Mouse (Mus musculus) fibroblast of lung, adult 2 months (primary cell): ENCODE measurements at regions not wholly inside any gene's neighbourhood (a gene's known extent, or its start where the extent isn't known, plus 50 kb on each side); places are given as distances from the start of the nearest gene placed in this dataset.

Experiments used
- DNase-seq: peaks from one replicate; pipeline ENCODE4 v3.0.0-alpha.2; 2011; ENCODE audit warnings: low read depth

GRCm38 (mm10) chr16:5538836-5539510 lies 283.2 kb upstream of the Eef2kmt start:
- no peak for DNase-seq

DNA sequence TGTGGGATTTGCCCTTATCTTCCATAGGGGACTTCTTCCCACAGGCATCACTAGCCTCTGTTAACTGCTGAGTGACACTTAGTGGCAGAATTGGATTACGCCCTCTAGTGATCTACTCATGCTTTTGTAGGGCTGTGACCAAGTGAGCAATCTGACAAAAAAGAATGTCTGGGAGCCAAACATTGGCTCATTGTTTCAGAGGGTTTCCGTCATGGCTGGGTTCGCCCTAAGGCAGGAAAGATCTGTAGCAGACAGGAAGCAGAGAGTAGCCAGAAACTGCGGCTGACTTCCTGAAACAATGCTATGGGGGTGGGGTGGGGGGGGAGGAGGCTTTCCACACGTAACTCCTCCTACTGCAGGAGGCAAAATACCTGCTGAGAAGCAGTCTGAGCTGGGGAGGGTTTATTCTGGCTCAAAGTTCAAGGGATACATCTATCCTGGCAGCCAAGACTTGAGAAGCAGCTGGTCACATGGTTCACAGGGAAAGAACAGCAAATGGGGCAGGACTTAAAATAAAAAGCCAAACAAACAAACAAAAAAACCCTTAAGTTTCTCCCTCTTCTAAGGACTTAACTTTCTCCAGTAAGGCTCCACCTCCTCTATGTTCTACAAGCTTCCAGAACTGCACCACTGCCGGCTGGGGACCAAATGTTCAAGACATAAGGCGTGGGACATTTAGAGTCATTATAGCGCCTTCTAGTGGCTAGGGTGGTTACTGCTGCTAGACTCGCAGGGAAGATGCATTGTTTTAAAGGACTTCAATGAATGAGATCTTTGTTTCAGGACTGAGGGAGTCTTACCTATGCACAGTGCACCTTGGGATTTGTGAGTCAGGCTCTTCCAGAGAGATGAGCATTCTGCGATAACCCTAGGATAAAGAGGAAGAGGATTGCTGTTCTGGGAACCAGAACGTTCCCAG lies 281.8 kb upstream of the Eef2kmt start:
- no peak for DNase-seq

DNA sequence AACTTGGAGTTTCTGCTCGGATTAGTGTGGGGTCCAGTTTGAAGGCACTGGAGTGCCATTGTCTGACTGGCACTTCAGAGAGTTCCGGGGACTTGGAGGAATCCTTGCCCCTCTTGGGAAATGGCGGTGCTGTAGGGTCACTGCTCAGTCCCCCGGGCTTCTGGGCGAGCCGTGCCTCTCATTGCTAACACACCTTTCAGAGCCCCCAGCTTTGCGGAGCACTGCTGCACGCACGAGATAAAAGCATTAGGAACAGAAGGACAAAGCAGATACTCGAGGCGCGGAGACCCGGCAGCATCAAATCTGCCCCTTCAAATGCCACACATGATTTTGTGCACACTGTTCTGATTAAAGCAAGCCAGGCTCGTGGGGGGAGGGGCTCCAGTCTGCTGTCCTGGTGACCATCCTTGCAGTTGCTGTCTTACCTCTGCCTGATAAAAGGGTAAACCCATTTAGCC lies 280.8 kb upstream of the Eef2kmt start:
- no peak for DNase-seq

DNA sequence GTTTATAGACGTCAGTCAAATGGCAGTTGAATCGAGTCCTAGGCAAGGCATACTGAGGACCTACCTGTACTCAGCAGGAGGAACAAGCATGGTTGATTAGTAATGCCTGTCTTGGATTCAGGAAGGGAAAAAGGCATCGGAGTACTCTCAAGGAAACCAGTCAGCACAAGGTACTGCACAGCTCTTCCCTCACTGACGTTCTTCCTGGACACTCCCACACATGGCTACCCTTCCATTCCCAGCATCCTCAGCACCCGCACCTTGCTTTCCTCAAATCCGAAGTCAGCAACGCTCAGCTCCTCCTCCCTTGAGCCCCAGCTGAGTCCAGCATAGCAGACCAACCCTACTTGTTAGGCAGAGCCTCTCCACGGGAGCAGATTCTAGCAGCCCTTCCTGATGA lies 279.6 kb upstream of the Eef2kmt start:
- no peak for DNase-seq

DNA sequence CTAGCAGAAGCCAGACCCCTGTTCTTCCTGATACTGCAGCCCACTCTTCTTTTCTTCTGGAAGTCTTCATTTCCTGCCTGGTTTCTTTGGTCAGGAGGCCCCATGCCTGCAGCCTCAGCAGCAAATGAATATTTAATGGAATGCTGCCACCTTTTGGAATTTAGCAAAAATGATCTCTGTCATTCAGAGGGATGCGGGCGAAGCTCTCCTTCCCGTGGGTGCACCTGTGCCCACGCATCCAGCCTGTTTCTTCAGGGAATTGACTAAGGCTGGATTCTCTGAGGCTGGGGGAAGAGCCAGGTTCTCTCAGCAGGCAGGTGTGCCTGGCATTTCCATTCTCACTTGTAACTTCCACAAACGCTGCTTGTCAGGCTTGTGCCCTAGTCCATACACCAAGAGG lies 279.1 kb upstream of the Eef2kmt start:
- no peak for DNase-seq

- DNase-seq = no peak
Observed at GRCm38 (mm10) chr16:5534385-5534784, 278.6 kb upstream of the Eef2kmt start.

GRCm38 (mm10) chr16:5532281-5532680 lies 276.5 kb upstream of the Eef2kmt start:
- no peak for DNase-seq

DNA sequence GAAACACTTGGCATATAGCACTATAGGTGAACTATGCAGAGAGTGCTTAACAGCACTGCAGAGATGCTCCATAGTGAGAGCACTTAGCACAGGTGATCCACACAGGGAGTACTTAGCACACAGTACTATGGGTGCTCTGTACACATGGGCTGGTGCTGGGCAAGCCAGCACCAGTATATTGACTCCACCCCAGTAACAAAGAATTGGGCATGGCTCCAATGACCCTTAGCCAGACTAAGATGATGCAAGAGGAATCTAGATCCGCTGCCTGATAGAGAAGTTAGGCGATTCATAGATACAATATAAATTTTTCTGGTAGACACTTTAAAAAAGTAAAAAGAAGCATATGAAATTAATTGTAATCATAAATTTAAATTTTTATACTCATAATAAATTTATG lies 274.0 kb upstream of the Eef2kmt start:
- no peak for DNase-seq

DNA sequence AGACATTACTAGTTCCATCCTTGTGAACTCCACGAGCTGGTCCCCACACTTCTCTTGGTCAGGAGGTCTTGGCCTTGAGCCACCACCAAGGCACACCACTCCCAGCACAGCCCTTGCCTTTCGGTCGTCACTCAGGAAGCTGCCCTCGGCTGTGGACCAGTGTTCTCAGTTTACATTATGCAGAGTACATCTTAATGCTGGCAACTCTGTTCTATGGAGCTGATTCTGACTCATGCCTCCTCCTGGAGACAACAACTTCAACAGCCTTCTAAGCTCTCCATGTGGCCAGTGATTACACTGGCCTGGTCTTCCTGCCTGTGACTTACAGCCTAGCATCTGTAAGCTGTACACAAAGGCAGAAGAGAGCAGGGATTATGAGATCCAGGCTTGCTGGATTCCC lies 272.2 kb upstream of the Eef2kmt start:
- no peak for DNase-seq

DNA sequence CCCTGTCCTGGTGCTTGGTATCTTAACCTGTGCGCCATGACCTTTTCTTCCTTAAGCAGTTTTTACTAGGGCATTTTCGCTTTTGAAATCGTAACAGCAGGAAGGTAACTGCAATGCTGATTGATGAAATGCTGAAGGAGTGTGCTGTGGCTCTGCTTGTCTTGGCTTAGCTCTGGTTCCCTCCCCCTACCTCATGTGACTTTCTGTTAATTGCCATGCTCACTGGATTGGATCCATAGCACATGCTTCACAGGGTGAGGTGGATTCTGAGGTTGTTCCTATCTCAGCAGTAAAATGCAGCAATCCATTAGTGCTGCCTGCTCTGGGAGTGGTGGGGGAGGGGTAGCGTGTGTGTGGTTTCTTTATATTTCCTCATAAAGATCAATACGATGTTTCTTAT lies 268.6 kb upstream of the Eef2kmt start:
- no peak for DNase-seq

GRCm38 (mm10) chr16:5523402-5524021 lies 267.7 kb upstream of the Eef2kmt start:
- no peak for DNase-seq

GRCm38 (mm10) chr16:5517746-5518145 lies 262.0 kb upstream of the Eef2kmt start:
- no peak for DNase-seq

GRCm38 (mm10) chr16:5515867-5516266 lies 260.1 kb upstream of the Eef2kmt start:
- no peak for DNase-seq

- DNase-seq = no peak
Observed at GRCm38 (mm10) chr16:5507261-5507660, 251.5 kb upstream of the Eef2kmt start.

- DNase-seq = no peak
Observed at GRCm38 (mm10) chr16:5501961-5502360, 246.2 kb upstream of the Eef2kmt start.

DNA sequence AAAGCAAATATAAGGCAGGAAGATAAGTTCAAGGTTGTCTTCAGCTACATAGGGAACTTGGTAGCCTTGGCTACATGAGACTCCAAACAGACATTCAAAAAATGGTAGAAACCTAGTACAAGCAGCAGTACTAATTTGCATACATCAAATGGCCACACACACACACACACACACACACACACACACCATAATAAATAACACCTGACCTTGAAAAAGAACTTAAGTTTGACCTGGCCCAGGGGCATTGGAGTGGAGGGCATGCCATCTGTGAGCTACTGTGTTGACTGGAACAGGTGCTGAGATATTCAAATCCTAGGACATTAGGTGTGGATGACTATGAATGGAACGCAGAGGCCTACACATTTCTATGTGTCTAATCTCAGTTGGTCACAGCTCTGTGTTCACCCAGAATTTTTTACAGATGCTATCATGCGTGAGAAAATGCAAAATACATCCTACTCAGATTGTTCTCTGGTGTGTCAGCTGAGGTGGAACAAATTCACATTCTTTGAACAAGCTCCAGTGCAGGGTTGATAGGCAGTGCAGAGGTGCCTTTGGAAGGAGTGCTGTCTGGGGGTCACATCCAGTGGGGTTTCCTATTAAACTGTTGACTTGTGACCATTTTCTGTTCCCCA lies 240.4 kb upstream of the Eef2kmt start:
- DNase-seq = no peak

DNA sequence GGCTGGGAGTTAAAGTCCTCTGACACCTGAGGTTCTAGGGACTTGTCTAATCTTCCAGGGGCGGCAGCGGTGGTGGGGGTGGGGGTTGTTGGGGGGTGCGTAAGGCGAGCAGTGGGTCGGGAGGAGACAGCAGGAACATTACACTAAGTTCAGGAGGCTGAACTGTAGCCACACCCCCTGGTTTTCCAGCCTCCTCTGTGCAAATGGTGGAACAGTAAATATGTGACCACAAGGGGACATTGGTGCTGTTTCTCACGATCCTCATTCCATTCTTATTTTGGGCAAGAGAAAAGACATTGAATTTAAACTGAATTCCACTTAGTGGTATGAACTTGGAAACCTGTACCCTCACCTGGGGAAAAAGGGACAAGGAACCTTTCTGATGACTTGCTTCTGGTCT lies 237.6 kb upstream of the Eef2kmt start:
- no peak for DNase-seq

GRCm38 (mm10) chr16:5487259-5487658 lies 231.5 kb upstream of the Eef2kmt start:
- no peak for DNase-seq

GRCm38 (mm10) chr16:5483337-5483736 lies 227.6 kb upstream of the Eef2kmt start:
- DNase-seq = no peak

DNA sequence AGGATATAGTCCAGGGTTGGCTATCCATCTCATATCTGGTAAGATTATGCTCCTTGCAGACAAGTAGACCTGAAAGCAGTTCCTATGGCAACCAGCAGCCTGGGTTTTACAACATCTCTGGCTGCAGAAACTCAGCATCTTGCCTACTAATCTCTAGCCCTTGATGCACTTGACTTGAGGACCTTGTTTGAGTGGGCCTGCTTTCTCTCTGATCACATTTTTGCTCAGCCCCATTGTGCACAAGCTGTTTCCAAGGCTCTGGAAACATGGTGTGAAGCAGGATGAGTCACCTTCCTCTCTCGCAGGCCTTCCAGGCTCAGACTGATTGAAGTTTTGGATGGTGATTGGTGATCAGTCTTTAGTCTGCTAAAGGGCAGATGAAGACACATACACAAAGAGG lies 224.4 kb upstream of the Eef2kmt start:
- no peak for DNase-seq

- DNase-seq = no peak
Observed at GRCm38 (mm10) chr16:5478970-5479369, 223.2 kb upstream of the Eef2kmt start.

DNA sequence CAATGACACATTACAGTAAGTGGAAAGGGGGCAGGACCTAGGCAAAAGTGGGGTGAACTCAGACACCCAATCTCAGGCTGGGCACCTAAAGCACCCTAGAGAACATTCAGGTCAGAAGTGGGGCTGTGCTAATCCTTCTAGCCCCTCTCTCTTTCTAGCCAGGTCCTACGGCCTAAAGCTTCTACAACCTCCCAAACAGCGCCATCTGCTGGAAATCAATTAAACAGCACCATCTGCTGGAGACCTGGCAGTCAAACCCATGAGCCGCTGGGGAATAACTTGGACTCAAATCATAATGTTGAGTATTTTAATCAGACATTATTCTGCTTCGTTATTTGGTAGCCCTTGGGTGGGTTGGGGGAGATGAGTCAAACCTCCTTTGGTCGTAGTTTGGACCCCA lies 215.5 kb upstream of the Eef2kmt start:
- no peak for DNase-seq
